Mouse (Mus musculus) cortical plate, adult 2 months (tissue): ENCODE measurements around the gene Prdm1.

Source experiments
- CTCF ChIP-seq: fragments of 200-500 bp; IDR thresholded peaks from 2 replicates; pipeline ENCODE4 v1.5.1; 2011; ENCODE audit warnings: mild to moderate bottlenecking, control low read depth, low read length; ENCODE audit not compliant: insufficient read depth; ENCODE audit errors: extremely low read depth
- POLR2A ChIP-seq: fragments of 200-500 bp; IDR thresholded peaks from 2 replicates; pipeline ENCODE4 v1.6.1; 2011; ENCODE audit warnings: mild to moderate bottlenecking, low read length, control low read depth; ENCODE audit not compliant: insufficient read depth; ENCODE audit errors: extremely low read depth

GRCm38 (mm10) chr10:44474256-44474655 lies 54.0 kb downstream of the Prdm1 start:
- TF ChIP-seq CTCF = no peak
- TF ChIP-seq POLR2A = no peak
